Mouse (Mus musculus): ENCODE measurements at regions not wholly inside any gene's neighbourhood (a gene's known extent, or its start where the extent isn't known, plus 50 kb on each side); places are given as distances from the start of the nearest gene placed in this dataset.
A peak's percentile ranks its signal among the peaks of the same experiment; 100 is the strongest.

DNA sequence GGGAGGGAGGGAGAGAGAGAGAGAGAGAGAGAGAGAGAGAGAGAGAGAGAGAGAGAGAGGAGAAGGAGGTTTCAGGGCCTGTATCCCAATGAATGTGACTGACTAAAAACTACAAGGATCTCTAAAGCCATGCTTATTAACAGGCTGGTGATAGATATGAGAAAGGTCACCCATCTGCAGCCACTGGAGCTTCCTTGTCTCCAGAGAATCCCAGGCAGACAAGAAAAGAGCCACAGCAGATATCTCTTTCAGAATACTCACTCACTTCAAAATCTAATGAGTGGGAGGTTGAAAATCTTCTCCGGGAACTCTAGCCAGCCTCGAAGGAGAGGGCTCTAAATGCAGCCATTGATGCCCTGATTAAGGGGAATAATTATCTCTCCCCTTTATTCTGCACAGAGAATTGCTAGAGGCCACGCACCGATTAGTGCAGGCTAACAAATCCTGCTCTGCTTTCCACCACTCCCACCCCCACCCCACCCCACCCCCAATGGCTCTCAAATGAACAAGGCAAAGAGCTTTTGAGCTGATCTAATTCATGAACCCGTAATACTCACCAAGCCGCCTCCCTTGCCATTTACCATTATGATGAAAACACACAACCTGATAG lies 189.5 kb upstream of the Sox9 start:
- no peak for DNase-seq (ENCODE audit: low spot score)

DNA sequence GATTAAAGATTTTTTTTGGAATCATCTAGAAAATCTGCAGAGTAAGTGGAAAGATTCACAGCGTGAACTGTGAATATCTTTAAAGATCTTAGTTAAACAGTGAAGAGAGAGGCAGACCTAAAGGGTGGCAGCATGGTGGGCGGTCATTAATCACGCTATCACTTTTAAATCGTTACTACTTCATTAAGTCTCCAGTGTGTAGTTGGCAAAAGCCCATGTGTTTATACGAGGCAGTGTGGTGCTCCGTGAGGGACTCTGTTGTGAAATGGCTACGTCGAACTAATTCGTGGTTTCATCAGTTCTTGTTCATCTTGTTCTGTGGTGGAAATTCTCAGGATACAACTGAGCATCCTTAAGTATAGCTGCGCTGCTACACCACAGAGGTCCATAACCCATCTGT lies 188.2 kb upstream of the Sox9 start:
- no peak for DNase-seq (ENCODE audit: low spot score)

DNA sequence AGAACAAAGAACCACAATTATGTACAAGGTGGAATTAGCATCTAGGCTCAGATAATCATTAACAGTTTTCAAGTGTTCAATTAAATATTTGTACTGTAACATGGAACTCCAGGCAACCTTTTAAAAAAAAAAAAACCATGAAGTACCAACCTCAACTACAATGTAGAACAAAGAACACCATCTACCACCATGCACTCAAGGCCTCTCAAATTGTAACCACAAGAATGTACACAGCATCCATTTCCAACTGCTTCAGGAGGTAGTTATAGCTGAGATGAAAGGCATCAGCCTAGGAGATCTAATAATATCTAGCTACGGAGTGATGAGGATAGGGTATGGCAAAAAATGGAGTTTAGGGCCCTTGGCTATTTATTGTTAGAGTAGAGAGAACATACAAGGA lies 174.7 kb upstream of the Sox9 start:
- DNase-seq (ENCODE audit: low spot score): no peak

DNA sequence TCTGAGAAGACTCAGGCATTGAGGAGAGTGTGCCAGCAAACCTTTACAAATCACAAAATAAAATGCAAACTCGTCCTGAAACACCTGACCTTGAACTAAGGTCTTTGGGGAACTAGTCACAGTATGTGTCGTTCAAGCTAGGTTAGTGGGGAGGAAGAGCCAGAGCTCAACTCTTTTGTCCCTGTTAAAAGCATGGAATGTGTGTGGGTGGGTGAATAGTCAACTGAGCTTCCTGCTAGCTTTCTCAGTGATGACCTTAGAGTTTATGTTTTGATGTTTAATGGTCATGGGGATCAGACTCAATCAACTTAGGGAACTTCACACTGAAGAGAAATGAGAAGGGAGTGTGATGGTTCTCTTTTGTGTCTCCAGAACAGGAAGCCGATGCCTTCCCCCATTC lies 172.7 kb upstream of the Sox9 start:
- no peak for DNase-seq (ENCODE audit: low spot score)

DNA sequence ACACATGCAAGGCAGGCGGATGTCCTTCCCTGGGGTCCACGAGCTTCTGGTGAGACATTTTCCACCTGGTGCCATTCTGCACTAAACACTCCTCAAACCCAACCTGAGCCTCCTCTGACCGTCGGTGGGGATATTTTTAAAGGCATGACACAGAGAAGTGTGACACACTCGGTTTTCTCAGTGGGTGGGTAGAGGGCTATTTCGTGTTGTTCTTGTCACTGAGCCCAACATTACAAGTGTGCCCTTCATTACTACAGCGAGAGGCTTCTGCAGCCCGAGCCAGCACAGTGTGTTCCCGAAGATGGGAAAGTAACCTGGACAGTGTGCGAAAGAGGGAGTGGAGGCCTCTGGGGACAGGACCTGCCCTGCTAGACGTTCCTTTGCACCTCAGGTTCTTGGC lies 171.0 kb upstream of the Sox9 start:
- no peak for DNase-seq (ENCODE audit: low spot score)

DNA sequence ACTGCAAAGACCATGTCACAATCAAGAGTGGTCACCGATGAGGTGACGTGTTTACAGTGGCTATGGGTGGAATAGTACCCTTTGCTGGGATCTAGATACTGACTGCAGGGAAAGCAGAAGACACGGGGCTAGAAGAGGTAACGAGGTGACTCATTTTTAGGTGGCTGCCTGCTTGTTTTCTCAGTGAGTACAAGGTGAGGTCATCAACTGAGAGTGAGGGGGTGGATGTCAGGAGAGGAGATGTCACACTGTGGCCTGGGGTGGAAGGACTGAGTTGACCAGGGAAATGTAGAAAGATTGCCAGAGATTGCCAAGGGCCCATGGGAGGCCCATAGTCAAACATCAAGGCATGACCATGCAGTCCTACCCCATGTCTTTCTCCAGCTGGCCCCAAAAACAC lies 166.4 kb upstream of the Sox9 start:
- DNase-seq (ENCODE audit: low spot score): no peak

DNA sequence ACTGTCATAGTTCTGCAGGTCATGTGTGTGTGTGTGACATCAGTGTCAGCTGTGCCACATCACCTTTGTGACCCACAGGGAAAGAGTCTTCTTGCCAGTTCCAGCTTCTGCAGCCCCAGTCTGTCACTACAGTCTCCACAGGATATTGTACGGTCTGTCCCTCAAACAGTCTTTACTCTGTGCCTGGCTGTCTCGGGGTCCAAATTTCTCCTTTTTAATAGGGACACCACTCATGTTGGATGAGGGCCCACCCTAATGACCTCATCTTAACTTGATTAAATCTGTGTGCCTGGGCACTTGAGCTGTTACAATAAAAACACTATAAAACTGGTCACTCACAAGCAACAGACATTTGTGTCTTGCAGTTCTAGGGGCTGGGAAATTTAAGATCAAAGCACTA lies 165.1 kb upstream of the Sox9 start:
- no peak for DNase-seq (ENCODE audit: low spot score)

DNA sequence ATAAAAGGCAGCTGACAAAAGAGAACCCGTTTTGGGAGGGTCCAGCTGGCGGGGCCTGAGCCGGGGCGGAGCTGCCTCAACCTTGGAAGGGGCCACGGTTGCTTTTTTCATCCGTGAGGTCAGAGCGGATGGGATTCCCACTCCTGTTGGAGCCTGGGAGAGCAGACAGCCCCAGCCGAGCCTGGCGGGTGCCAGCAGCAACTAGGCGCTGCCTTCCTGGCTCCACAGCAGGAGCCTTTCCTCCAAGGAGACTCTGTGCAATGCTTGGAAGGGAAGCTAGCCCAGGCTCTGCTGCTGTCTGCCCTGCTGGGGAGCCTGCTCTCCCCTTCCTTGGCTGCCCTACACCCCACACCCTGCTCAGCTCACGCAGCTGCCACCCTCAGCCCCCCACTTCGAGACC lies 161.1 kb upstream of the Sox9 start:
- DNase-seq (ENCODE audit: low spot score): peak; percentile 9

DNA sequence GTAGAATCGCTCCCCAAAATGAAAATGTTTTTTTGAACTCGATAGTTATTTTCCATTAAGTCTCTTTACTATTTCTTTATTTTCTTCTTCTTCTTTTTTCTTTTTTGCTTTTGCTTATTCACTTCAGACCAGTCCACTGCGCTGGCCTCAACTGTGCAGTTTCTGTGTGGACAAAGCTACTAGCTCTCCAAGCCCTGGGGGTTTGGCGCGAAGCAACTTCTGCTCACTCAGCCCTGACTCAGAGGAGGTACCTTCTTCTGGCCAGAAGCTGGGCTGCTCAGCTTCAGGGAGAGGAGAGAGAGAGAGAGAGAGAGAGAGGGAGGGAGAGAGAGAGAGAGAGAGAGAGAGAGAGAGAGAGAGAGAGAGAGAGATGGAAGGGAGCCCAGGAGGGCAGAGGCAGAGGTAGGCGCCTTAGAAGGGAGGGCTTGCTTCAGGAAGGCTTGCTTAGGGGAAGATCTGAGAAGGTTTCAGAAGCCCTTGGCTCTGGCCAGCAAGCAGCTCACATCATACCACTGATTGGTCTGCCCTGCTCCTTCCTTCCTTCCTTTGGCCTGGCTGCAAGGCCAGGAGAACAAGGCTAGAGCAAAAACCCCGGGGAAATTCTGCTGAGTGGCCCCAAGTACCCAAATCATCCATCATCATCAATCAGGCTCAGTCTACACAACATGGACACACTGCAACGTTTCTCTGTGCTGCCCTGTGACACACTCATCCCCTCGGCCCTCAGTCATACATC lies 160.5 kb upstream of the Sox9 start:
- DNase-seq (ENCODE audit: low spot score): no peak

DNA sequence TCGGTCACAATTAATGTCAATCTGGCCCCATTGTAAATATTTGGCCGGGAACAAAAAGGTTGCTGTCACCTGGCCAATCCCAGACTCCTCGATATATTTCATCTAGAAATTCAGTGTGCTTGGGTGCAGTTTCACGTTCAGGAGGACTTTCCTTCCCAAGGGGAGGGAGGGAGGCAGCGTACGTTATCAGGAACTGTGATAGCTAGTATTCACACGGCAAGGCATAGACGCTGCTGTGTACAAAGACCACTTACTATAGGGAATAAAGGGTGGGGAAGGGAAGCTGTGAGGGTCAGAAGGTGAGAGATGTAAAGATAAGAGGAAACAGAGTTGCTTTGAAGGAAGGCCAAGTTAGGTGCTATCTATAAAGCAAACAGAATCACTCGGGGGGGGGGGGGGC lies 132.7 kb upstream of the Sox9 start:
- no peak for DNase-seq (ENCODE audit: low spot score)

DNA sequence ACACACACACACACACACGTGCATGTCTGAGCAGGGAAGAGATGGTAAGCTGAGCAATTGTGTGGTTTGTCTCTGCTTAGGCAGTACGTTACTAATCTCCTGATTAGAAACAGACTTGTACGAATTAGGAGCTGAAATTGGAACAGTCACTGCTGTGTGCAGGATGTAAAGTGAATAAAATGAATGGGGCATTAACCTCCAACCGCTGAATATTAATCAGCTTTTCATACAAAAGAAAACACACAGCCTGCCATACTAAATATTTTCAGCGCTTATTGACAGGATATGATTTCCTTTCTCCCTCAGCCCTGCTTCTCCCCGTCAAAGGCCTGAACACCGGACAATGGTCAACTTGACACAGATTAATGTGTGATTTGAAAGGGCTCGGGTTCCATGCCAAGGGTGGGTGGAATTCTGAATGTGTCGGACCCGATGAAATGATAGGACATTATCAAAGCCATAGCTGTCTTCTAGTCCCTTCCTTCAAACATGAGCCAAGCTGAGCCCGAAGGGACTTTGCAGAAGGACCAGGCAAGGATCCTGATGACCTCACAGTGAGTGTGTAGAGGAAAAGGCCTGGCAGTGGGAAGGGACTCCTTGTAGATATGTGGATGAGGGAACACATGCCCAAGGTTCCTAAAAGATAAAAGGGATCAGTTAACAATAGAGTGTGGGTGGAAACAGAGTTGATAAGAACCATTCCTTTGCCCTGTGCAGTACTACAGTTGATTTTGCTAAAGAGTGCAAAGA lies 124.4 kb upstream of the Sox9 start:
- no peak for DNase-seq (ENCODE audit: low spot score)

DNA sequence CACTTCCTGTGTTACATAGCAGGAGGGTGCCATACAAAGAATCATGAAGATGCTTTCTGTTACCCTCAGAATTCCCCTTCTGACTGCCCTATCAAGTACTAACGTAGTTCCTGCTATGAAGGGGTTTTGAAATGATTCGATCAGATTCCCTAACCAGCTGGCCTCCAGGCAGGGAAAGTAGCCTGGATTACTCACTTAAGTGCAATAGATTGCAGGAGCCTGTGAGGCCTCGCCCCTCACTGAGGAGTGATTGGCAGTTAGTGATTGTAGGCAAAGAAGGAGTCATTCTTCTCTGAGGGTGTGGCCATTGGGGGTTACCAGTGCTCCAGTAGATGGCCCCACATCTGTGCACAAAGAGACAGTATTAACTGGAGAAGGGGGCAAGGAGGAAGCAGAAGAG lies 122.1 kb upstream of the Sox9 start:
- no peak for DNase-seq (ENCODE audit: low spot score)

DNA sequence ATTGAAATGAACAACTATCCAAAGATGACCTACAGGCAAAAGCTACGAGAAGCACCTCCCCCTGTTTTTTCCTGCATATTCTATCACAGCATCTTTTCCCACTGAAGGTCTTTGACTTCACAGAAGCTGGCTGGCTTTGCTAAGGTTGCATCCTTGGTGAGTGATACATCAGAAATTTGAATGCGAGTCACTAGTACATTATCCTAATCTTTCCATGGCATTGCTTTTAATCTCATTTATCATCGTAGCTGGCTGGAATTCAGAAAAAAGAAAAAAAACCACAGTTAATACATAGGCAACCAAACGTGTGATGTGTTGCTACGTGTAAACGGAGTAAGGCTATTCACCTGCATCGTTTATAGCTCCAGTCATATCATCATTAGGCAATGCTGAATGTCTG lies 120.6 kb upstream of the Sox9 start:
- DNase-seq (ENCODE audit: low spot score): no peak

DNA sequence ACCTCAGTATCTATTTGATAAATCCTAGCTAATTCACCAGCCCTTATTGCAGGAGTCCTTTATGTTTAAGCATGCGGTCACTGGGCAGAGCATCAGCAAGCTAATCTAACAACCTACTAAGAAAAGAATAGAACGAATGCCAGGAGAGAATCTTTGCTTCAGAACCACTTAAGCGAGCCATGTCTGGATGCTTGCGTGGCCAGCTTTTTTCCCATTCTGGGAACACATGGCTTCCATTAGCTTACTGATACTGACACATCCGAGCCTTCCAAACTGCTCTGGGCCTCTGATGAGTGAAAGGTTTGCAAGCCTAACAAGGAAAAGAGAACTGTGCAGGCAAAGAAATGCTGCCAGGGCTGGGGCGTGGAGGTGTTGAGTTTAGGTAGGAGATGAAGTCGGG lies 114.7 kb upstream of the Sox9 start:
- DNase-seq (ENCODE audit: low spot score): no peak

DNA sequence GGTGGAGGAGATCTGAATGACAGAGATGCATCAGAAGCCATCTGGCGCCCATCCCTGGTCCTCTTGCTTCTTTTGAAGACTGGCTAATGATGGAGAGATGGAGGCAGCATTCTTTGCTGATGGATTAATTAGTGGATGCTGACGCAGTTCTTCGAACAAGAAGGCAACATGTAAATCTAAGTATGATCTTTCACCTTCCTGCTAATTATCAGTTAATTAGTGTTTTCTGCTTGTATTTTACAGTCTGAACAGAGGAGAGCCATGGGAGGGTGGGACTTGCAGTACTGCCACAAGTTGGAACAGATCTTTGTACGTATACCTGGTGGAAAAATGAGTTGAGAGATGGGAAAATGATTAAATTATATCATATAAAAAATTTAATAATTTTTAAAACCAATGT lies 109.9 kb upstream of the Sox9 start:
- DNase-seq (ENCODE audit: low spot score): no peak

DNA sequence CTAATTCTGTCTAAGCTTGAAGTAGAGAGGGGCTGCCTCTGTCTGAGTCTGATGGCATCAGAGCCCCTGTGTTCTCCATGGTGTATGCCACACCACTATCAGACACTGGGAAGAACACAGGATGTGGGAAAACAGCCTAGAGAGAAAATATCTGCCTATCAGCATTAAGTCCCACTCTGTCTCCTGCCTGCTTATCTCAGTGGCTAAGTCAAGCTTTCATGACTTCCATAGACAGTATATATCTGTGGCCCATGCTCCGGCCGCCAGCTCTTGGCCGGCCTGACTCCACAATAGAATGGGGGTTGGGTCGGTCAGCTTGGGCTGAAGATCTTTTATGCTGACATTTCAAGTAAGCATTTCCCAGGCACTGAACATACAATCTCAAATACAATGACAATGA lies 92.0 kb upstream of the Sox9 start:
- DNase-seq (ENCODE audit: low spot score): no peak

DNA sequence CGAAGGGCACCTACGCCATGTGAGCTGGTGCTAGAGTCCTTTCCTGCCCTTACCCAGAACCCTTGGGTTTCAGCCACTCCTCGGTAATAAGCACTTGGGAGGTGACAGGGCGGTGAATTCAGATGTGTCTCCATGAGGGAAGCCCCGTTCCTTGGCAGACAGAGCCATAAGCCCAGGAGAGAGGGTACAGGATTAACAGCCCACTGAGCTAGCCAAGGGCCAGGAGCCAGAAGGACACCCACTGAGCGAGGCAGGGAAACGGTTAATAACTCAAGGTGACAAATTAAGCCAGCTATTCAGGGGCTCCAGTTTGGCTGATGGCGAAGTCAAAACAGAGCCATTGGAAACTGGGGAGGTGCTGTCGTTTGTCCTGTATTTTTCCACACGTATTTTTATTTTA lies 75.9 kb upstream of the Sox9 start:
- DNase-seq (ENCODE audit: low spot score): no peak

DNA sequence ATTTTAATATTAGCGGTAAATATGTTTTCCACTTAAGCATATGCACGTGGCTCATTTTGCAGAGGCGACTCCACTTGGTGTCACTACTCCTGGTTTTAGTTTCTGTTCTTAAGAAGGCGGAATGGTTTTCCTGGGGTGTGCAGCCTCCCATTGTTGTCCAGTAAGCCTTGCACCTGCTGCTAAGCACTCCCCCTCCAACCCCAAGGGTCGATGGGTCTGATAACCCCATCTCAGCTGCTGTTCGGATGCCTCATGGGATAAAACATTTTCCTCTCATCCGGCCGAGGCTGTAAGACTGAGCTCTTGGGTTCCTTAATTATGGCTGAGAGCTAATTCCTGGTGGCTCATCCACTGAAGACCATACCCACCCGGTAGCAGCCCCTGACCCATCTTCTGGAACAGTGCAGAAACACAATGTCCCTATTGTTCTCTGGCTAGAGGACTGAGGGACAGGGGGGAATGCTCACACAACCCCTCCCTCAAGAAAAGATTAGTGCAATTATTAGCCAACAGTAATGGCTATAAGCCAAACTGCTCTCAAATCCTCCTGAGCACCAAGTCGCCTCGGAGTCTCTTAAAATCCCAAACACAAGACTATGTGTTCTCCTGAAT lies 73.8 kb upstream of the Sox9 start:
- no peak for DNase-seq (ENCODE audit: low spot score)

DNA sequence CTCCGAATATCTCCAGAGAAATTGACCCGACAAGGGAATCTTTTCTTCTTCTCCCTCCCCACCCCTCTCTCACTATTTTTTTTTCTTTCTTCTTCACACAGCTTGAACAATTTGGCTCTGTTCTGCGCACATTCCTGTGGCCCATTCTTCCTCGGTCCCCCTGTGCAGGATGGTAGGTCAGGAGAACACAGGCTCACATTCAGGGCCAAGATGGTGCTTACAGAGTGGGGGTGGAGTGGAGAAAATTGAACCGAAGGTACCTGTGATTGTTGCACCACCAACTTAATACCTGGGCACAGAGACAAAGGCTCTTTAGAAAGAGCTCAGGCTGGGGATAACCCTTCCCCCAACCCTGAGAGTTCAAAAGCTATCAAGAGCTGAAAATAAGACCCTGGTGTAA lies 70.4 kb upstream of the Sox9 start:
- no peak for DNase-seq (ENCODE audit: low spot score)

DNA sequence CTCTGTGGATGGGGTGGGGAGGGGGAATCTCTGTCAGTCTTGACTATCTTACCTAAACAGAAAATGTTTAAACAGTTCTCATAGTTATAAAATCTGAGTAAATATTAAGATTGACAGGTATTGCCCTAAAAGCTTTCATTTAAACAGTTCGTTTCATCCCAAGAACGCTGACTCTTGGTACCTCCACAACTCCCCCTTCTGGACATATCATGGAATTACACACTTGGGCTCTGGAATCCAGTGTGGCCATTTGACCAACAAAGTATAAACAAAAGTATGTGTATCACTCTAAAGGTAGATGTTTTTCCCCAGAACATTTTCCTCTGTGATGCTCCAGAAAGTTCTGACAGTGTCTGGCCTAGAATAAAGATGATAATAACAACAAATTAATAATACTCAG lies 63.5 kb upstream of the Sox9 start:
- DNase-seq (ENCODE audit: low spot score): no peak

DNA sequence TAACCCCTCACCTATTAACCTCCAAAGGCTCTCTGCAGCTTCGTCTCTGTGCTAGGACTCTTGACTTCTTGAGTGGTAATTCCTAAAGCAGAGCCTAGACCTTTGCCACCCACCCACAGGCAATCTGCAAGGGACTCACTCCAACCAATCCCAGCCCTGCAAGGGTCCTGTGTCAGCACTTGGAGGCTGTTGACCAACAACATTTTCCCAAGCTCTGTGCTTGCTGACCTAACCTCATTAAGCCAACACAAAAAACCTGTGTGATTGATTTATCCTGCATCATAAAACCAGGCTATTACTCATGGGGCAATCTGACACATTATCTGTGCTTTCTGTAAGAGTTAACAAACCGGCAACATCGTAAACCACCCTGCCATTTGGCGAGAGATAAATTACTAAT lies 61.4 kb upstream of the Sox9 start:
- no peak for DNase-seq (ENCODE audit: low spot score)

DNA sequence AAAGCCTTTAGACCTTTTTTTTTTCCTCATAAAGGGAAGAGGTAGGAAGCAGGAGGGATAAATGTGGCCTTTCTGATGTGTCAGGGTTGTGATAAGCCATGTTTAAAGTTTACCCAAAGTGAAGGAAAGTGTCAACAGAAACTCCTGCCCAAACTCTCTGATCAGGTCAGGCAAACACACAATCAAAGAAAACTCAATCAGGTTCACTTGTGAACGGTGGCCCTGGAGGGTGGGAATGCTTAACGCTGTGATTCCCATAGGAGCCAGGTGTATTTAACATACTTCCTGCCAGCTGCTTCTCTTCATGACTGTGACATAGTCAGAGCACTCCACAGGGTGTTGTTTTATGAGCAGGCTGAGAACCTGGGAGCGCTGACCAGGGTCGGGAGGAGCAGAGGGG lies 59.1 kb upstream of the Sox9 start:
- no peak for DNase-seq (ENCODE audit: low spot score)

Data from ovary, postnatal 14 days (tissue).